Mouse (Mus musculus) stomach, embryonic 16.5 days (tissue): ENCODE data around the gene Cyp2c70. TPM values are rescaled to one million over a fixed set of nuclear protein-coding genes. Genes with fewer than 3 reads are reported as not detected.

Experiments used
- polyA plus RNA-seq: library from polyadenylated mRNA; unstranded; fragments of >200 nt; fragmentation: Nextera tagmentation; extraction: Ambion mirVana; gene quantifications from 2 replicates; pipeline ENCODE4 v1.2.1, GENCODE M21; 2015

The Cyp2c70 gene
- polyA plus RNA-seq, 1 experiment from 2014 or later, result 2.7 TPM

Other genes with a start within 250 kb of the Cyp2c70 start
- 0.06 TPM in 1 of 2 replicates, not detected in the other for gene Cyp2c37, start 194.9 kb downstream of the Cyp2c70 start, polyA plus RNA-seq
- gene Cyp2c54, start 113.5 kb downstream of the Cyp2c70 start, polyA plus RNA-seq, result not detected in 2 replicates
- gene Cyp2c50, start 97.6 kb downstream of the Cyp2c70 start, polyA plus RNA-seq, result not detected in 2 replicates
- 243 and 264 TPM in 2 replicates for gene Pdlim1, start 84.5 kb upstream of the Cyp2c70 start, polyA plus RNA-seq